Mouse (Mus musculus): Measurements from ENCODE around the gene Ajap1. TPM values are rescaled to one million over a fixed set of nuclear protein-coding genes. Genes with fewer than 3 reads are reported as not detected.
A peak's percentile ranks its signal among the peaks of the same experiment; 100 is the strongest.

Ajap1 gene
- total RNA-seq, 2 experiments from 2014 or later = 20.9 to 23.7 TPM

GRCm38 (mm10) chr4:153458821-153459220 is 23.8 kb downstream of the Ajap1 start:
- DNase-seq (ENCODE audit: low spot score in 2 of 2) = no peak

GRCm38 (mm10) chr4:153453496-153453895 is 29.1 kb downstream of the Ajap1 start:
- DNase-seq (ENCODE audit: low spot score in 2 of 2) = no peak

GRCm38 (mm10) chr4:153451516-153451915 is 31.1 kb downstream of the Ajap1 start:
- DNase-seq (ENCODE audit: low spot score in 2 of 2) = peak in 1 of 2 experiments; percentile 13

- DNase-seq (ENCODE audit: low spot score in 2 of 2) = no peak
Measured at GRCm38 (mm10) chr4:153442522-153442921, 40.1 kb downstream of the Ajap1 start.

GRCm38 (mm10) chr4:153439868-153440267 is 42.7 kb downstream of the Ajap1 start:
- no peak for DNase-seq (ENCODE audit: low spot score in 2 of 2)

GRCm38 (mm10) chr4:153439031-153439430 is 43.6 kb downstream of the Ajap1 start:
- DNase-seq (ENCODE audit: low spot score in 2 of 2) = no peak

GRCm38 (mm10) chr4:153437196-153437595 is 45.4 kb downstream of the Ajap1 start:
- DNase-seq (ENCODE audit: low spot score in 2 of 2) = no peak

GRCm38 (mm10) chr4:153435917-153436316 is 46.7 kb downstream of the Ajap1 start:
- no peak for DNase-seq (ENCODE audit: low spot score in 2 of 2)

GRCm38 (mm10) chr4:153429971-153430370 is 52.6 kb downstream of the Ajap1 start:
- no peak for DNase-seq (ENCODE audit: low spot score in 2 of 2)

GRCm38 (mm10) chr4:153425961-153426656 is 56.5 kb downstream of the Ajap1 start:
- DNase-seq (ENCODE audit: low spot score in 2 of 2) = no peak

GRCm38 (mm10) chr4:153424324-153424723 is 58.3 kb downstream of the Ajap1 start:
- DNase-seq (ENCODE audit: low spot score in 2 of 2) = no peak

- DNase-seq (ENCODE audit: low spot score in 2 of 2) = peak; percentile 26 to 33
Measured at GRCm38 (mm10) chr4:153417926-153418325, 64.7 kb downstream of the Ajap1 start.

GRCm38 (mm10) chr4:153417164-153417896 is 65.3 kb downstream of the Ajap1 start:
- no peak for DNase-seq (ENCODE audit: low spot score in 2 of 2)

GRCm38 (mm10) chr4:153416111-153416510 is 66.5 kb downstream of the Ajap1 start:
- DNase-seq (ENCODE audit: low spot score in 2 of 2) = no peak

GRCm38 (mm10) chr4:153398421-153398820 is 84.2 kb downstream of the Ajap1 start:
- no peak for DNase-seq (ENCODE audit: low spot score in 2 of 2)

GRCm38 (mm10) chr4:153387478-153387877 is 95.1 kb downstream of the Ajap1 start:
- DNase-seq (ENCODE audit: low spot score in 2 of 2) = no peak

- no peak for DNase-seq (ENCODE audit: low spot score in 2 of 2)
Measured at GRCm38 (mm10) chr4:153381433-153381832, 101.2 kb downstream of the Ajap1 start.

GRCm38 (mm10) chr4:153380885-153381284 is 101.7 kb downstream of the Ajap1 start:
- no peak for DNase-seq (ENCODE audit: low spot score in 2 of 2)

- no peak for DNase-seq (ENCODE audit: low spot score in 2 of 2)
Measured at GRCm38 (mm10) chr4:153377981-153378380, 104.6 kb downstream of the Ajap1 start.

- DNase-seq (ENCODE audit: low spot score in 2 of 2) = no peak
Measured at GRCm38 (mm10) chr4:153374233-153374632, 108.4 kb downstream of the Ajap1 start.

GRCm38 (mm10) chr4:153373125-153373524 is 109.5 kb downstream of the Ajap1 start:
- DNase-seq (ENCODE audit: low spot score in 2 of 2) = no peak

- no peak for DNase-seq (ENCODE audit: low spot score in 2 of 2)
Measured at GRCm38 (mm10) chr4:153368620-153369159, 113.9 kb downstream of the Ajap1 start.
